Mouse (Mus musculus): ENCODE results near the gene Dnah8.

Dnah8 gene

GRCm38 (mm10) chr17:30880391-30880790 lies 256.2 kb downstream of the Dnah8 start:
- no peak for DNase-seq (ENCODE audit: low spot score)

GRCm38 (mm10) chr17:30881001-30881400 lies 256.8 kb downstream of the Dnah8 start:
- DNase-seq (ENCODE audit: low spot score): no peak

GRCm38 (mm10) chr17:30882206-30882605 lies 258.1 kb downstream of the Dnah8 start:
- DNase-seq (ENCODE audit: low spot score): no peak

- DNase-seq (ENCODE audit: low spot score): no peak
Measured at GRCm38 (mm10) chr17:30883534-30883933, 259.4 kb downstream of the Dnah8 start.

GRCm38 (mm10) chr17:30892086-30892485 lies 267.9 kb downstream of the Dnah8 start:
- no peak for DNase-seq (ENCODE audit: low spot score)

- DNase-seq (ENCODE audit: low spot score): no peak
Measured at GRCm38 (mm10) chr17:30892730-30893129, 268.6 kb downstream of the Dnah8 start.

- DNase-seq (ENCODE audit: low spot score): no peak
Measured at GRCm38 (mm10) chr17:30897075-30897474, 272.9 kb downstream of the Dnah8 start.

GRCm38 (mm10) chr17:30901627-30902026 lies 277.5 kb downstream of the Dnah8 start, which contains the start of gene Glp1r:
TSS of gene Glp1r (plus strand) at chr17:30901817.
- DNase-seq (ENCODE audit: low spot score): no peak

- DNase-seq (ENCODE audit: low spot score): no peak
Measured at GRCm38 (mm10) chr17:30904096-30904495, 279.9 kb downstream of the Dnah8 start.

- DNase-seq (ENCODE audit: low spot score): no peak
Measured at GRCm38 (mm10) chr17:30907577-30907976, 283.4 kb downstream of the Dnah8 start.

GRCm38 (mm10) chr17:30910866-30911731 lies 286.9 kb downstream of the Dnah8 start:
- no peak for DNase-seq (ENCODE audit: low spot score)

GRCm38 (mm10) chr17:30911732-30912088 lies 287.6 kb downstream of the Dnah8 start:
- DNase-seq (ENCODE audit: low spot score): no peak

GRCm38 (mm10) chr17:30912536-30912935 lies 288.4 kb downstream of the Dnah8 start:
- DNase-seq (ENCODE audit: low spot score): no peak

GRCm38 (mm10) chr17:30914264-30914663 lies 290.1 kb downstream of the Dnah8 start:
- DNase-seq (ENCODE audit: low spot score): no peak

- no peak for DNase-seq (ENCODE audit: low spot score)
Measured at GRCm38 (mm10) chr17:30923566-30923965, 299.4 kb downstream of the Dnah8 start.
